Mouse (Mus musculus) T-helper 2 cell (primary cell): ENCODE measurements at regions not wholly inside any gene's neighbourhood (a gene's known extent, or its start where the extent isn't known, plus 50 kb on each side); places are given as distances from the start of the nearest gene placed in this dataset.

Source experiments
- in situ Hi-C: fragments of 300-600 bp; cut with MboI, MseI; formaldehyde crosslinking; loops from one replicate; pipeline ENCODE4 v1.15.1; 2025; ENCODE audit warnings: high pct_unique_total_duplicates

DNA sequence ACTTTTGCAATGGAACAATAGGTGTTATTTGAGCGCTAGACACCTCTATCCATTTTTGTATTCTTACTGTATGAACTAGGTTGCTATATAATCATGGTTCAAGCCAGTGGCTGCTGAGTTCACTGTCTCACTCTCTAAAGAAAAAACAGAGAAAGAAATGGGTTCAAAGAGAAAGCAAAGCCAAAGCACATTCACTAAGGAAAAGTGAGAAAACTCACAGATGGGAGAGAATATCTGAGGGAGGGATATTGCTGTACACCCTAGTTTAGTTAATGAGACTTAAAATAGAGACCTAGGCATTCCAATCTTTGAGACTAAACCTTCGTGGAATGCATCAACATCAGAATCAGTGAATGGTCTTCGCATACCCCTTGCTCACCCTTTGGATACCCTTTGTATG, 371.0 kb downstream of the Fam198b start:
- in situ Hi-C loops = no loop called here

DNA sequence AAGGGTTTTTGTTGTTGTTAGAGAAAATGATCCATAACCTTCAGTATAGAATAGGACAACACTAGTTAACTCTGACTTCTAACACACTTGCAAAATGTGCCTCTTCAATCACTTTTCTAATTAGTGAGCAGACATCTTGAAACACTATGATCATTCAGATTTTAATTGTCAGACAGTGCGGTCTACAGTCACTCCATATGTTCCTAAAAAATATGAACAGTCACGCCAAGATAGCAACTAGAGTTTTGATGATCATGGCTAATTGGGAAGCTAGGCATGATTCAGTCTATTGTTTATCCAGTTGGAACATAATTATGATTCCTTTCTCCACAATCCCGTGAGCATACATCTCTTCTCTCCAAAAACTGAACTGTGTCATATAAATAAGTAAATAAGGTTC, 372.1 kb downstream of the Fam198b start:
- in situ Hi-C loops = no loop called here

DNA sequence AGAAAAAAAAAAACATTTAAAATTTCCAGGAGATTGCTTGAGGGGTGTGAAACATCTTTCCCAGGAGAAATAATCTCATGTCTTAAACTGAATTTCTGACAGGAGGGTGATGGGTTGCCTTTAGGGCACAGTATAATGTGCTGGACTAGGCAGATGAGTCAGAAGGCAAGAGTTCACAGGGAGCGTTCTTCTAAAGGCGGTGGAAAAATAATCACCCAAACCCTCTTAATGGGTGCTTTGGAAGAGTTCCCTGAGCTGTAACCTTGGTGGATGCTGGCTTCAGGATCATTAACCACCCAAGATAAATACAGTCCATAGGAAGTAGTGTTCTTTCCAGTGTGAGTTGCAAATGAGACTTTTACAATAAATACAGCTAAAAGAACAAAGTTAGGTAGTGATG, 378.8 kb downstream of the Fam198b start:
- in situ Hi-C loops = no loop called here

DNA sequence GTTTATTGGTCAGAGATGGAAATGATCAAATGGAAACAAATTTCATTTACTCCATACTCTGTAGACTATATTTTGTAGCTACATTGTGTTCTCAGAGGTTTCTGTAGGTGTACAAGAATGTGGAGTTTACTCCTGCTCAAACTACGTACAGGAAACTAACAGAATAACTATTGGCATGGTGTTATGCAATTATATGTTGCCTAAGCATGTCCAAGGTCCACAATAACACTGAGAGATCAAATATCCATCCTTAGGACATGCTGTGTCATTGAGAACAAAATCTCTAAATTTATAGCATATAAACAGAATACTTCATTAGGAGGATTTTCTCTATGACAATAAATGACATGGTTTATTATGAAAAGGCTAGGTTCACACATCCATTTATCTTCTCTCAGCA, 400.3 kb downstream of the Fam198b start:
- in situ Hi-C loops = no loop called here

DNA sequence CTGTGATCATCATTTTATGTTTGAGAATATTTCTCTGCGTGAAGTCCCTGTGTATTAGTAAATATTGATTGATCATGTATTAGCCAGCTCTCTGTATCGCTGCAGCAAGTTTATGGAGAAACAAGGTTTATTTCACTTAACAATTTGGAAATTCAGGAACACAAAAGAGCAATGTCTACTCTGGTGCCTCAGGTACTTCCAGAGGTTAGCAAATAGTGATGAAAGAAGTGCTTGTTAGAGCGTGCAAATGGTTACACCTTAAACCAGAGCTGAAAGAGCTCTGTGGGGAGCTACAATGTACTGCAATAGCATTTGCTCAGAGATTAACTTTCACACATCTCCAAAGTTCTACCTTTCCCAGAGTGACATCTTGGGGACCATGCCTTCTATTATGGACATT, 400.9 kb downstream of the Fam198b start:
- in situ Hi-C loops = no loop called here

DNA sequence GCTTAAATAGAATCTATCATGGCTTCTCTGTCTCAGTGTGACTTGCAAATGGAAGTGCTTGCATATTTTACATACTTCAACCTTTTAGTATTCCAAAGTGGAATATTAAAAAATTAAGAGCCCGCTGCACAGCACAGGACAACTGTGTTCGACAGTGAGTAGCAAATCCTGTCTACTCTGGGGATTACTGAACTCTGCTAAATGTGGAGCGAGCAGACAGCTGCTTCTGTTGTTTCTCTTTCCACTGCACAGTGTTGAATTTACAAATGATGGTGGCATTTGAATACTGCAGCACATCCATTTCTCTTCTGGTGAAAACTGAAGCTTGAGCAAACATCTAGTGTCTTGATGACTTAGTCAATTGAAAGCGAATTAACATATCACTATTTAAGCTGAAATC, 409.2 kb downstream of the Fam198b start:
- in situ Hi-C loops = no loop called here

DNA sequence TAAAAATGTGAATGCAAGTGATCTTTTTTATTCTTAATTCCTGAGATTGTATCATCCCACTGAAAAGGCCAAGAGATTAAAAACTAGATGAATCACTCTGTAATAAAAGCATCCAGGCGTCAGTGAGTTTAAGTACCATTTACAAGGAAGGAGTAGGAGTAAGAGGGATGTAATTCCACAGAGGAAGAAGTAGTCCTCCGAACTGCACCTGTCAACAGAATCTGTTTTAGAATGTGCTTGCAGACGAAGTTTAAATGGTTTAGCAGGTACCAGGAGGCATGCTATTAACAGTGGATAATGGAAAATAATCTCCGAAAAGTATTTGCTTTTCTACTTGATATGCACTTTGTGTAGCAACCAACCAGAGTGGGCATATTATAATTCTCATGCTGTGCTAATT, 423.3 kb downstream of the Fam198b start:
- in situ Hi-C loops = no loop called here

DNA sequence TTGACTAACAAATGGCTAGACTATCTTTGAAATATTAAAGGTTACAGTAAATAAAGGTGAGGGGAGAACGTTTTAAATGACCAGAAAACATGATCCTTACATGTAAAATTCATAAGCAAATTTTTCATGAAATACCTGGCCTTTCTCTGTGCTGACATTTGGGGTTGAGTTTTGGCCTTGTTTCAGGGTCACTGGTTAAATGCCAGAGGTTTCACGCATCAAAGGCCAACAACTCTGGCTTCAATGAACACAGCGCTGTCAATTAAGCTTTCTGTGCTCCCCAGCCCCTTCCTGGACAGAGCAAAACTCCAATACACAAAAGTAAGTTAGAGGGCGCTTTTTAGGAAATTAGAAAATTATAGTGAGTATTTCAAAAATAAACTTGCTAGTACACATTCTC, 425.6 kb downstream of the Fam198b start:
- in situ Hi-C loops = no loop called here

DNA sequence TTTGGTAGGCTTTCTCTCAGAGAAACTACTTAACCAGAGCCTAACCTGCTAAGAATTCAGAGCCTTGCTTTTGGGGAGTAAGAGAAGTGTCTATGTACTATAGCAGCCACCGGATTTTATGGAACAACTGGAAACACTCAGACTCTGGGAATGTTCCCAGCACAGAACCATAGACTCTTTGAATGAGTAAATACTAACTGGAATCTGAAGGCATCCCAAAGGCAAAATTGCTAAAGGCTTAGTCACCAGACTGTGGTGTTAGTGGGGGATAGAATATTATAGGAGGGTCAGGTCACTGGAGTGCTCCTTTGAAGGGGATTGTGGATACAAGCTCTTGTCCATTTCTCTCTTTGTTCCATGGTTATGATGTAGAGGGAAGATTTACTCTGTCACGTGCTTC, 427.4 kb downstream of the Fam198b start:
- in situ Hi-C loops = no loop called here

DNA sequence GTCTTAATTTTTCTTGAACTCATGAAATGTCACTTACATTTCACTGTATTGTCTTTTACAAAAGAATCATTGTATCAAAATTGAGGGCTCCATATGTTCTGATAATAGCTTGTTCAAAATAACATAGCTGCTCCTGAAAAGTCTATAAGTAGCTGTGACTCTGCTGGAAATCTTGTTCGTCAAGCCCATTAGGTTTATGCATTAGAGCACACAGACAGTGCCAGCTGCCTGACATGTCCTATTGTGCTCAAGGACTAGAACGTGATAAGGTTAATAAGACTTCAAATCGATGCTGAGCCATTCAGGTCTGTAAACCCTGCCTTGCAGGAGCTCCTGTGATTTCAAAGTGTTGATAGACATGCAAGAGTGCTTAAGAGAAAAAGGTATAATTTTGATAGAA, 438.0 kb downstream of the Fam198b start:
- in situ Hi-C loops = no loop called here

DNA sequence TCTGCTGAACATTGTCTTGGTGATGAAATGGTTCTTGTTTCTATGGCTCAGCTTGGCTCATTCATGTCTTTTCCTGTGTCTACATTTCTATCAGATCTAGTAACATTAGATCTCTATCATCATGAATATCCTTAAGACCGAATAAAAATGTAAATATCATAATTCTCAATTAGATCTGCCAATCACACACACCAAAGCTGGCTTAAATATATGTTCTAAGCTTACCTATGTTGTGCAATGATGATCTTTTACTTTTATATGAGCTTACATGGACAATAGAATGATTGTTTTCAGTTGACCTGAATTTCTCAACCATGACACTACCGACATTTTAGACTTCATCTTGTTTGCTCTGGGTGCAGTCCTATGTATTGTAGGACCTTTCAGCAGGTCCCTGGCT, 440.4 kb downstream of the Fam198b start:
- in situ Hi-C loops = no loop called here

DNA sequence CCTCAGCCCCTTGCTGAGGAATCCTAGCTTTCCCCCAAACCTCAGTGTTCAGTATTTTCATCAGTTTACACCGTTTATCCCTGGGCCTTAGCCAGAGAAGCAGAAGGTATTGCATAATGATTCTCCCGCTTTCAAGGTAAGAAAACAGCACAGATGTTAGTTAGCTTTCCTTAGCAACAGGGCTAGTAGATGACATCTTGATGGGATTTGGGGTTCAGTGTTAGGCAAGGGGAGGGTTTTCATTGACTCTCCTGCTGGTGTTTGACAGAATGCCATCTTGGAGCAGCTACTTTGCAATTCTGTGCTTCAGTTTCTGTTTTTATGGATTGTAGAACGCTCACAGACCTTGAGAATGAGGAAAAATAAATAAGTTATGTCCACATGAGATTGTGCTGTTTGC, 447.4 kb downstream of the Fam198b start:
- in situ Hi-C loops = no loop called here

DNA sequence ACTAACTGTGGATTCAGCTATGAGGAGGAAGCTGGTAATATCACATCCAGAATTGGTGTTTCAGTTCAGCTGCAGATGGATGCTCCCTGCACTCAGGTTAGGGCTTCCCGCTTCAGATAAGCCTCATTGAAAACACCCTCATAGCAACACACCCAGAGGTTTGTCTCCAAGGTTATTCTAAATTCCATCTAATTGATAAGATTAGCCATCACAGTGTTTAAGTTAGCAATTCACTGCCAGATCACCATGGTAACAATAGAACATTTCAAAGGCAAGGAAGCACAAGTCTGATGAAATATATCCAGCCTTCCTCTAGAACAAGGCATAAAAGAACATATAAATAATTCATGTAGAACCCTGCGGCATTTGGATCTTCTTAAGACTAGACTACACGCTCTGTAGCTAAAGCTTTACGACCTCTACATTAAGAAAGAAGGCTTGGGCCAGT, 450.1 kb downstream of the Fam198b start:
- in situ Hi-C loops = no loop called here

DNA sequence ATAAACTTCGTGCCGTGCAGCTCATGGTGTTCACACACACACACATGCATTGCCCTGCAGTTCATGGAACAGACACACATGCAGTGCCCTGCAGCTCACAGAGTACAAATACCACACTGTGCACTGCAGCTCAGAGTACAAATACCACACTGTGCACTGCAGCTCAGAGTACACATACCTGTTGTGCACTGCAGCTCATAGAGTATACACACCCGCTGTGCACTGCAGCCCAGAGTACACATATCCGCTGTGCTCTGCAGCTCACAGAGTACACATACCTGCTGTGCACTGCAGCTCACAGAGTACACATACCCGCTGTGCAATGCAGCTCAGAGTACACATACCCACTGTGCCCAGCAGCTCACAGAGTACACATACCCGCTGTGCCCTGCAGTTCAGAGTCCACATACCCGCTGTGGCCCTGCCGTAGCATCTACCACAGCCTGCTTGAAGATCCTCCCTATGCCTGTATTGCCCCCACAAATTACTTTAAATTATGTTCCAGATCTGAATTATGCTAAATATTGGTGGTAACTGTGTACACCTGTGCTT, 451.9 kb downstream of the Fam198b start:
- in situ Hi-C loops = no loop called here

DNA sequence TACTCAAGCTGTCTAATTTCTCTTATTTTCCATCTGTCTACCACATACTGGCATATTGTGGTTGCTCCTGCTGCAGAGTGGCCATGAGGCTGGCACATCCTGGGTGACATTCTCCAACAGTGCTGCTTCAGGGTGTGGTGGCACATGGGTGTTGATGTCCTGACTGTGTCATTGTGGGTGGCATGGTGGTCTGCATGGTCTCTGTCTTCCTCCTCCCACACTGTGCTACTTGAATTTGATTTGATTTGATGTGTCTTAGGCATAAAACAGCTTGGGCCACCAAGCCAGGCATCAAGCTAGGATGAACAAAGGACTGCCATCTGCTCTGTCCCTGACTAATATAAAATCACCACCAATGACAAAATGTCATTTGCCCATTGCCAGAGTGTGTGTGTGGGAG, 434.7 kb downstream of the Gria2 start:
- in situ Hi-C loops = no loop called here

DNA sequence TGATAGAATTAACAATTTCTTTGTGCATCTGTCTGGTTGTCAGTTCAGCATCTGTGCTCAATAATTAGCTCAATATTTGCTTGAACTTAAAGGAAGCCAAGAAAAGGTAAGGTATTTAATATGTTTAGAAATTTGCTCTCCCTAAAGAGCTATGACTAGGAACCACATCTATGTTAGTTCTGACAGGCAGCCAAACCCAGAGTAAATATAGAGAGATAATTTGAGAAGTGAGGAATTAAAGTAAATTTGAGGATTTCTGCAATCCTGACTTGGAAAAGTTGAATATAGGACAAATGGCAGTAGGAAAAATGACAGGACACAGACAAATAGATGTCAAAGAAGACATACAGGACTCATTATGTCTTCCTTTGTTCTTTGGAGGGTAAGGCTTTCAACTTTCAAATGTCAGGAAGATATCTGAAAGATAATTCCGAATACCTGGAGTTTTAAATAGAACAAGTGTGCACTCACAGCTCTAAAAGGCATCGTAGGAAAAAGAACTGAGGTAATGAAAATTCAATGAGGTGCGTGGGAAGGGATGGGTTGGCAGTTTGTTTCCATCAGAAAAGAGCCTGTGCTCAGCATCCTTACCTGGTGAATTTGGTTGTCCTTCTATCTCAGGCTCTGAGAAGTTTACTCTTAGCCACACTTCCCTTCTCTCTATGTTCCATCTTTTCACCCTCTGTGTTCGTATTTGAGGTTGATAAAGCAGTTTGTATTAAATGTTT, 433.3 kb downstream of the Gria2 start:
- in situ Hi-C loops = no loop called here

DNA sequence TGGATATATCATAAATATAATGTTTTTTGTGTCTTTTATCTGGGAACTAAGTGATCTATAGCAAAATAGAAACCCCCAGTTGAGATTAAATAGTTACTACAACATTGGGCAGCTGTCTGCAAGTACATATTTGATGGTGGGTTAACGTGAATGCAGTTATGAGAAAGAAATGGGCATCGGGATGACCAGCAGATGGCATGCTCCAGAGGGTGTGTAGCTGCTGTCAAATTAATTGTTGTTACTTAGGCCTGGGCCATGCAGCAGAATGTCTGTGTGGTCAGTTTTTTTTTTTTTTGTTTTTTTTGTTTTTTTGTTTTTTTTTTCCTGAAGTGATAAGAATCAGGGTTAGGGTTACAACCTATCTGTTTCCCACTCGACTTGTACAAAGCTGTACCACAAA, 430.2 kb downstream of the Gria2 start:
- in situ Hi-C loops = no loop called here

DNA sequence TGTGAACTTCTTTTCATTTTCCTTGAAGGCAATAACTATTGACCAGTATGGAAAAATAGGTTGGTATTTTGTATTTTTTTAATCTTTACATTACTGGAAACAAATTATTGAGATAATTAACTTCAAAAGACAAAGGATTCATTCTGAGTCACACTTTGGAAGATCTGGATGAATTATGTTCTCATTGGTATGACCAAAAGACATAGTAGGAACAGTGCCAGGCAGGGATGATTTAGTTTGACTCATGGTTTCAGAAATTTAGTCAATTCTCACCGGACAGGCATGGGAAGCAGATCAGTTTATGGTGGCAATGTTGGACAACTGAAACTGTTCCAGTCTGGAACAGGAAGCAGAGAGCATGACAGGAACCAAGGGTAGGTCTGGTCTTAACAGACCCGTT, 416.6 kb downstream of the Gria2 start:
- in situ Hi-C loops = no loop called here

DNA sequence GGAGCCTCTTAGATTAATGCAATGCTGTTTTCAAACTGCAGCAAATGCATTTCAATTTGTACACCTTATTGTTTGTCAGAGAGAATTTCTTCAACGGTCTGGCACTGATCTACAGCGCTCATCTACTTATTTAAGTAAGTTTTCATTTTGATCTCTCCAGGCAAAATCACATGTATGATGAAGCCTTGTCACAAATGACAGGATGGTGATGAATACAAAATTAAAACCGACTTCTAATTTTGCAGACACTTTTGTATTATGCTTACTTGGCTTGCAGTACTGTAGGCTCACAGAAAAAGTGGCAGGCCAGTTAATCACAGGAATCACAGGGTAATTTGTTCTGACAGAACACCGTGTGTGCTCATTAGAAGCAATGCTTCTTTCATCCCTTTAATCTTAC, 406.4 kb downstream of the Gria2 start:
- in situ Hi-C loops = no loop called here

DNA sequence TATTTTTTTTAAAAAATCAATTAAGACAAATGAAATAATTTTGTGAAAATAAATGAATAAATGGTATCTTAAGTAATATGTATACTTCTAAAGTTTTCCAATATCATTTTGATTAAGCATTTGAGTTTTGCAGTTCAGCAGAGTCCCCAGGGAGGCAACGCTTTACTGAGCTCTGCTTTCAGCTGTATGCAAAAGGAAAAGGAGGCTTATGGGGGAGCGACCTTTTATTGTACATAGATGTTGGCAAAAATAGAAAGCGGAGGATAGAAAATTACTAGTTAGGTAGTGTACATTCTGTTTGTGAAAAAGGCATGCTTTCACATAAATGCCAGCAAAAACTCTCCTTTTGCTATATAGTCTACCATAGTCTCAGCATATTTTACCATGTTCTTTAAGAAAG, 382.2 kb downstream of the Gria2 start:
- in situ Hi-C loops = no loop called here

DNA sequence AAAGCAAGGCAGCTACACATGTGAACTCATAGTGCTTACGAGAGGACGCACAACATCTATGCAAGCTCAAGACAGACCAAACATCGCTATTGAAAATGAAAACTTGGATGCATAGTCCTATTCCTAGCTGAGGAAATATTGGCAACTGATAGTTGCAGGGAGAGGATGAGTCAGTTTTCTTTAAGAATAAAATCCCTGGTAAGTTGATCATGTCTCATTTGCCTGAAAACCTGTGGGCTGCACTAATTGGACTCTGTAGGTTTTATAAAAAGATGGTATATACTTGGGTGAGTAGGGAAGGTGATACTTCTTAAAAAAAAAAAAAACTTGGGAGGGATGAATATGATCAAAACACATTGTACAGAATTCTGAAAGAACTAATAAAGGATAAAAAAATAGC, 381.2 kb downstream of the Gria2 start:
- in situ Hi-C loops = no loop called here

DNA sequence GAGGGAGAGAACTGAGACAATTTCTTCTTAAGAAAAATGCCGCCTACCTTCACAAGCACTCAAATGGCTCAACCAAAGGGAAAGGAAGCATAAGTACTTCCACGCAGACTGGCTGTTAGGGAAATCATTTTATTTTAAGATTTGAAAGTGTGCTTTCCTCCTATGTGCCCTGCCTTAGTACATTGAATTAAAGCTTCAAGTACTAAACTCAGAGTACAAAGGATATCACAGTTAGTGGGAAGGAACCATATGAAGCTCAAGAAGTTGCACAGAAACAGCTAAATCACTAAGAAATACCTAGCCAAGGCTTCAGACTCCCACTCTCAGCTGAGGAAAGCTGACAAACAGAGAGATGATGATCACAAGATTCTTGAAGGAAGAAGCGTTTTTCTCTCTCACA, 380.5 kb downstream of the Gria2 start:
- in situ Hi-C loops = no loop called here

DNA sequence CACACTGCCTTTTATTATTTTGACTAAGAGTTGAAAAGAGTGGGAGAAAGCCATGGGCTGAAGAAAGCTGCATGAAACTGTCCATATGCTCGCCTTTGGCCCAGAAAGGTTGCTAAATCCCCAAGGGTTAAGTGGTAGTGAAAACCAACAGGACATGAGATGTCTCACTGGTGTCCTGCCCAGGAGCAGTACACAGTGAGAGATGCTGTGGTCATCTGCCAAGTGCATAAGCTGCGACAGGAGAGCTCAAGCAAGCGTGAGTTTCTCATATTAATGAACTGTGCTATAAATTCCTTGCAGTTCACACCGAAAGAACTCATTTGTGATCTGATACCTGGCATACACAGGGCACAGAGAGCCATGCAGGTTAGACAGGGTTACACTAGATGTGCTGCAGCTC, 380.0 kb downstream of the Gria2 start:
- in situ Hi-C loops = no loop called here
